Mouse (Mus musculus) liver, embryonic 16.5 days (tissue): Measurements from ENCODE around the gene Sim1. TPM values are rescaled to one million over a fixed set of nuclear protein-coding genes. Genes with fewer than 3 reads are reported as not detected.

Experiments
- ATAC-seq: fragments of 200-750 bp; cut with Nextera tagmentation; 2 replicates; pipeline ENCODE4 v1.8.0; 2017; ENCODE audit warnings: low read depth, mild to moderate bottlenecking, moderate number of reproducible peaks, moderate library complexity
- H3K27ac ChIP-seq: fragments of 300-500 bp; sonication (generic); 2 replicates; pipeline ENCODE4 v1.5.1; 2014; ENCODE audit warnings: mild to moderate bottlenecking, low read length
- H3K27me3 ChIP-seq: fragments of 300-500 bp; sonication (generic); 2 replicates; pipeline ENCODE4 v1.6.1; 2014; ENCODE audit warnings: low read depth, low read length, mixed read lengths; ENCODE audit not compliant: control insufficient read depth, insufficient read depth
- H3K36me3 ChIP-seq: fragments of 300-500 bp; sonication (generic); 2 replicates; pipeline ENCODE4 v1.6.1; 2014; ENCODE audit warnings: mild to moderate bottlenecking; ENCODE audit not compliant: control insufficient read depth, insufficient read depth
- H3K4me1 ChIP-seq: fragments of 300-500 bp; sonication (generic); 2 replicates; pipeline ENCODE4 v1.6.1; 2014; ENCODE audit warnings: low read depth, low read length, mixed read lengths; ENCODE audit not compliant: control insufficient read depth
- H3K4me2 ChIP-seq: fragments of 300-500 bp; sonication (generic); 2 replicates; pipeline ENCODE4 v1.6.1; 2014; ENCODE audit warnings: low read depth, low read length, mixed read lengths
- H3K4me3 ChIP-seq: fragments of 300-500 bp; sonication (generic); 2 replicates; pipeline ENCODE4 v1.5.1; 2014; ENCODE audit warnings: low read depth, mild to moderate bottlenecking, low read length
- H3K9ac ChIP-seq: fragments of 300-500 bp; sonication (generic); 2 replicates; pipeline ENCODE4 v1.6.1; 2014; ENCODE audit warnings: low read depth, low read length
- H3K9me3 ChIP-seq: fragments of 300-500 bp; sonication (generic); replicated peaks from 2 replicates; pipeline ENCODE4 v1.6.1; 2016; ENCODE audit warnings: low read length; ENCODE audit not compliant: control insufficient read depth
- WGBS: fragments of 180-500 bp; shearing (Covaris S2); extraction: QIAGEN DNeasy Blood & Tissue Kit; methylation state at CpG from one replicate; pipeline ENCODE4 v1.1.7; 2014; ENCODE audit not compliant: insufficient replicate concordance; 5-methylcytosine and 5-hydroxymethylcytosine counted together
- polyA plus RNA-seq: library from polyadenylated mRNA; unstranded; fragments of >200 nt; fragmentation: Nextera tagmentation; extraction: Ambion mirVana; gene quantifications from 2 replicates; pipeline ENCODE4 v1.2.1, GENCODE M21; 2015

Sim1 gene
- polyA plus RNA-seq: not detected in 2 replicates

GRCm38 (mm10) chr10:50894170-50894991 lies at the start of gene Sim1:
Gene Sim1, plus strand, starts transcription at chr10:50894754.
- Histone ChIP-seq H3K9me3 (no peaks in the 10 kb centered on the region), H3K4me1 (no peaks in the 10 kb centered on the region; the same call in none of the 2 replicates), H3K9ac (no peak within 1 kb of the TSS), H3K27me3 (peaks cover 84% of the 10 kb centered on the region), H3K27ac (no peak within 1 kb of the TSS), H3K4me3 (peak within 1 kb of the TSS; percentile 45), H3K36me3 (no peaks in the 10 kb centered on the region), H3K4me2 (peak within 1 kb of the TSS; percentile 62)
- peak; percentile 74 for ATAC-seq
- WGBS: under 1% methylated on average over 60 of the region's 62 CpGs

- Histone ChIP-seq H3K4me1 (no peaks in the 10 kb centered on the region), H3K27me3 (no peaks in the 10 kb centered on the region), H3K4me2 (no peak overlapping the region), H3K36me3 (no peaks in the 10 kb centered on the region), H3K4me3 (no peak overlapping the region), H3K9ac (no peak overlapping the region), H3K9me3 (no peaks in the 10 kb centered on the region), H3K27ac (no peak overlapping the region)
- ATAC-seq: no peak
- WGBS: 38% methylated on average over 4 of the region's 4 CpGs
Measured at GRCm38 (mm10) chr10:50868202-50868601, 26.4 kb upstream of the Sim1 start.

GRCm38 (mm10) chr10:50876952-50877351 lies 17.6 kb upstream of the Sim1 start:
- Histone ChIP-seq H3K9me3 (no peaks in the 10 kb centered on the region), H3K9ac (no peak overlapping the region), H3K4me3 (no peak overlapping the region), H3K4me2 (no peak overlapping the region), H3K36me3 (no peaks in the 10 kb centered on the region), H3K27ac (no peak overlapping the region), H3K4me1 (no peaks in the 10 kb centered on the region), H3K27me3 (no peaks in the 10 kb centered on the region)
- 17% methylated on average over 5 of the region's 5 CpGs for WGBS
- ATAC-seq: no peak

- Histone ChIP-seq H3K4me1 (no peaks in the 10 kb centered on the region), H3K27me3 (no peaks in the 10 kb centered on the region), H3K27ac (no peak overlapping the region), H3K4me3 (no peak overlapping the region), H3K36me3 (no peaks in the 10 kb centered on the region), H3K9ac (no peak overlapping the region), H3K9me3 (no peaks in the 10 kb centered on the region), H3K4me2 (no peak overlapping the region)
- 6% methylated on average over 2 of the region's 2 CpGs for WGBS
- ATAC-seq: no peak
Measured at GRCm38 (mm10) chr10:50881476-50882069, 13.0 kb upstream of the Sim1 start.

GRCm38 (mm10) chr10:50882366-50882765 lies 12.2 kb upstream of the Sim1 start:
- Histone ChIP-seq H3K27me3 (no peaks in the 10 kb centered on the region), H3K9ac (no peak overlapping the region), H3K27ac (no peak overlapping the region), H3K4me3 (no peak overlapping the region), H3K4me2 (no peak overlapping the region), H3K36me3 (no peaks in the 10 kb centered on the region), H3K4me1 (no peaks in the 10 kb centered on the region), H3K9me3 (no peaks in the 10 kb centered on the region)
- WGBS: 71% methylated on average over 2 of the region's 2 CpGs
- no peak for ATAC-seq

- Histone ChIP-seq H3K27me3 (peaks cover 20% of the 10 kb centered on the region), H3K36me3 (no peaks in the 10 kb centered on the region), H3K9ac (no peak overlapping the region), H3K9me3 (no peaks in the 10 kb centered on the region), H3K4me3 (no peak overlapping the region), H3K4me1 (no peaks in the 10 kb centered on the region), H3K4me2 (no peak overlapping the region), H3K27ac (no peak overlapping the region)
- 47% methylated on average over 4 of the region's 4 CpGs for WGBS
- ATAC-seq: no peak
Measured at GRCm38 (mm10) chr10:50886305-50886704, 8.2 kb upstream of the Sim1 start.

GRCm38 (mm10) chr10:50890621-50891020 lies 3.9 kb upstream of the Sim1 start:
- no peak overlapping the region for H3K9ac ChIP-seq
- H3K27ac ChIP-seq: no peak overlapping the region
- 13% methylated on average over 6 of the region's 6 CpGs for WGBS
- H3K4me2 ChIP-seq: no peak overlapping the region
- H3K9me3 ChIP-seq: no peaks in the 10 kb centered on the region
- H3K27me3 ChIP-seq: peaks cover 62% of the 10 kb centered on the region
- ATAC-seq: no peak
- no peak overlapping the region for H3K4me3 ChIP-seq
- H3K36me3 ChIP-seq: no peaks in the 10 kb centered on the region
- no peaks in the 10 kb centered on the region; the same call in none of the 2 replicates for H3K4me1 ChIP-seq

- Histone ChIP-seq H3K9ac (no peak overlapping the region), H3K9me3 (no peaks in the 10 kb centered on the region), H3K27me3 (peaks cover 73% of the 10 kb centered on the region), H3K36me3 (no peaks in the 10 kb centered on the region), H3K27ac (no peak overlapping the region), H3K4me3 (no peak overlapping the region), H3K4me1 (no peaks in the 10 kb centered on the region; the same call in none of the 2 replicates), H3K4me2 (no peak overlapping the region)
- 3% methylated on average over 26 of the region's 26 CpGs for WGBS
- ATAC-seq: no peak
Measured at GRCm38 (mm10) chr10:50891876-50892711, 2.5 kb upstream of the Sim1 start.
